ENCODE assay signal across 13 mouse cellular contexts in the genomic region with DNA sequence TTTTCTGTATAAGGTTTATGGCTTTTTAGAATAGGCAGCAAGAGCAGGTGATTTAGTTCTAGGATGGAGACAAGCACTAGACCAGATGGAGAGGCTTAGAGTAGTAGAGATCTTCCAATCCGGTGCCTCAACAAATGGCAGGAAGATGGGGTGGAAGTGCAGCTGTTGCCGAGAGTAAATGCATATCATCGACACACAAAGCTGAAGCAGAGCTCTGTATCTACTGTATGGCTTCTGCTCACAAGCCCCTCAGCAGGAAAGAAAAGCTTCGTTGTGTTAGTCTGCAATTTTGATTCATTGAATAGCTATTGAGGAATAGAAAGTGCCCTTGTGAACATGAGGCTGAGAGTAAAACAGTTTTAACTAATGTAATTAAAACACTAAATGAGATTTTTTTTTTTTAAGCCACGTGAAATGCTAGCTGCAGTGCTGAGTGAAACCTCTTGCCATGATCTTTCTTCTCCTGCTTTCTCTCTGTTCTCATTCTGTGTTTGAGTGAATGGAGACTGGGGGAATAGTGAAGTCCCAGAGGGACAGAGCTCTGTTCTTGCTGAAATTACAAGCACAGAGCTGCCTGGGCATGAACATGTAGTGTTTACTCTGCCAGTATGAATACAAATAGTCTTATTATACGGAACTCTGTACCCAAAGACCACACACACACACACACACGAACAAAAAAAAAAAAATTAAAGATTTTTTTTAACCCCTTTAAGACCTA.
DNase-seq lines count a peak whose midpoint lies in the region; ATAC-seq lines count a peak whose summit lies in the region.
"Had no signal": no experiment of that assay in that cellular context is flagged by ENCODE, and none has a peak within 500 bp of the region (broad histone marks: within the 10 kb centered on the region; RNA-seq: fewer than 3 reads in every experiment).

No protein-coding gene starts in this region.

- WGBS in embryonic facial prominence, embryonic 11.5 days, result 62% methylated on average over 7 of the region's 7 CpGs
- 78% methylated on average over 7 of the region's 7 CpGs for WGBS in embryonic facial prominence, embryonic 10.5 days
- WGBS in midbrain, embryonic 11.5 days, result 73% methylated on average over 7 of the region's 7 CpGs
- WGBS in midbrain, embryonic 10.5 days, result 83% methylated on average over 7 of the region's 7 CpGs
- 32% methylated on average over 7 of the region's 7 CpGs for WGBS in hindbrain, embryonic 13.5 days
- WGBS in neural tube, embryonic 14.5 days, result 34% methylated on average over 7 of the region's 7 CpGs

- ATAC-seq in embryonic facial prominence, embryonic 11.5 days (replicated peaks; ENCODE audit: insufficient number of reproducible peaks, low FRiP score, low TSS enrichment, low read depth), result no peak
- ATAC-seq in midbrain, embryonic 11.5 days (ENCODE audit: low FRiP score), result no peak
- ATAC-seq in hindbrain, embryonic 13.5 days (ENCODE audit: low FRiP score), result no peak
- ATAC-seq in neural tube, embryonic 14.5 days (ENCODE audit: low read depth), result no peak
- ATAC-seq: intestine, embryonic 16.5 days had no signal

- H3K27ac ChIP-seq in embryonic facial prominence, embryonic 11.5 days (replicated peaks; ENCODE audit: low read depth, low read length), result no peak overlapping the region
- no peak overlapping the region for H3K27ac ChIP-seq in embryonic facial prominence, embryonic 10.5 days (replicated peaks)
- peak overlapping the region; percentile 30 for H3K27ac ChIP-seq in midbrain, embryonic 11.5 days (ENCODE audit: low read depth, low read length)
- H3K27ac ChIP-seq in midbrain, embryonic 10.5 days (replicated peaks), result no peak overlapping the region; the same call in 1 of the 2 replicates
- H3K27ac ChIP-seq in hindbrain, embryonic 13.5 days, result peak overlapping the region; percentile 73
- peak overlapping the region; percentile 77 for H3K27ac ChIP-seq in neural tube, embryonic 14.5 days (ENCODE audit: low read depth, low read length)

- DNase-seq in embryonic facial prominence, embryonic 11.5 days (ENCODE audit: low spot score), result peak; percentile 8
- no peak for DNase-seq in embryonic facial prominence, embryonic 10.5 days (ENCODE audit: low spot score)
- DNase-seq in midbrain, embryonic 11.5 days (ENCODE audit: low spot score, missing footprints), result no peak
- DNase-seq in midbrain, embryonic 10.5 days (ENCODE audit: low spot score), result no peak
- no peak for DNase-seq in kidney, postnatal 10 days
- no peak for DNase-seq in adrenal gland, postnatal 4 days (ENCODE audit: low spot score in 2 of 2)
- DNase-seq: adrenal gland, postnatal 10 days; cerebellum, adult 11 months; lung, postnatal 36 days had no signal

- H3K36me3 ChIP-seq in embryonic facial prominence, embryonic 11.5 days (replicated peaks; ENCODE audit: control insufficient read depth, insufficient read depth, low read depth, low read length), result no peaks in the 10 kb centered on the region
- H3K36me3 ChIP-seq in embryonic facial prominence, embryonic 10.5 days (replicated peaks), result peaks cover 63% of the 10 kb centered on the region
- no peaks in the 10 kb centered on the region for H3K36me3 ChIP-seq in midbrain, embryonic 11.5 days (ENCODE audit: control insufficient read depth, insufficient read depth, low read length)
- H3K36me3 ChIP-seq in midbrain, embryonic 10.5 days, result peaks cover 49% of the 10 kb centered on the region
- H3K36me3 ChIP-seq in hindbrain, embryonic 13.5 days, result peaks cover 12% of the 10 kb centered on the region
- no peaks in the 10 kb centered on the region for H3K36me3 ChIP-seq in neural tube, embryonic 14.5 days (ENCODE audit: control insufficient read depth, insufficient read depth, low read length)

- no peak overlapping the region for H3K9ac ChIP-seq in embryonic facial prominence, embryonic 11.5 days (replicated peaks; ENCODE audit: low read length)
- no peak overlapping the region for H3K9ac ChIP-seq in midbrain, embryonic 11.5 days (ENCODE audit: low read length)
- H3K9ac ChIP-seq in hindbrain, embryonic 13.5 days, result no peak overlapping the region
- no peak overlapping the region for H3K9ac ChIP-seq in neural tube, embryonic 14.5 days (replicated peaks; ENCODE audit: low read depth, low read length)

- H3K4me2 ChIP-seq in embryonic facial prominence, embryonic 11.5 days (ENCODE audit: low read depth, low read length), result no peak overlapping the region
- H3K4me2 ChIP-seq in midbrain, embryonic 11.5 days, result no peak overlapping the region
- no peak overlapping the region for H3K4me2 ChIP-seq in hindbrain, embryonic 13.5 days
- no peak overlapping the region for H3K4me2 ChIP-seq in neural tube, embryonic 14.5 days (ENCODE audit: low read depth, low read length)
- H3K4me2 ChIP-seq: liver, embryonic 11.5 days had no signal

- H3K4me1 ChIP-seq in embryonic facial prominence, embryonic 11.5 days (ENCODE audit: control insufficient read depth, insufficient read depth, low read length), result no peaks in the 10 kb centered on the region
- H3K4me1 ChIP-seq in embryonic facial prominence, embryonic 10.5 days, result no peaks in the 10 kb centered on the region
- H3K4me1 ChIP-seq in midbrain, embryonic 11.5 days (ENCODE audit: control insufficient read depth, insufficient read depth, low read length), result no peaks in the 10 kb centered on the region
- no peaks in the 10 kb centered on the region for H3K4me1 ChIP-seq in midbrain, embryonic 10.5 days
- H3K4me1 ChIP-seq in hindbrain, embryonic 13.5 days (replicated peaks), result peaks cover 16% of the 10 kb centered on the region
- peaks cover 10% of the 10 kb centered on the region for H3K4me1 ChIP-seq in neural tube, embryonic 14.5 days (ENCODE audit: control insufficient read depth, insufficient read depth, low read length)

- no peaks in the 10 kb centered on the region for H3K9me3 ChIP-seq in embryonic facial prominence, embryonic 11.5 days (replicated peaks; ENCODE audit: control insufficient read depth, low read length)
- H3K9me3 ChIP-seq in embryonic facial prominence, embryonic 10.5 days, result no peaks in the 10 kb centered on the region
- no peaks in the 10 kb centered on the region for H3K9me3 ChIP-seq in midbrain, embryonic 11.5 days (ENCODE audit: control insufficient read depth, low read length)
- H3K9me3 ChIP-seq in midbrain, embryonic 10.5 days (replicated peaks), result no peaks in the 10 kb centered on the region
- H3K9me3 ChIP-seq in hindbrain, embryonic 13.5 days, result no peaks in the 10 kb centered on the region
- no peaks in the 10 kb centered on the region for H3K9me3 ChIP-seq in neural tube, embryonic 14.5 days (ENCODE audit: control insufficient read depth, low read length)

- H3K4me3 ChIP-seq in embryonic facial prominence, embryonic 11.5 days (ENCODE audit: low read depth, low read length), result no peak overlapping the region
- no peak overlapping the region for H3K4me3 ChIP-seq in embryonic facial prominence, embryonic 10.5 days
- no peak overlapping the region for H3K4me3 ChIP-seq in midbrain, embryonic 11.5 days (ENCODE audit: low read depth, low read length)
- no peak overlapping the region for H3K4me3 ChIP-seq in midbrain, embryonic 10.5 days
- no peak overlapping the region for H3K4me3 ChIP-seq in hindbrain, embryonic 13.5 days
- H3K4me3 ChIP-seq in neural tube, embryonic 14.5 days (ENCODE audit: low read depth, low read length), result no peak overlapping the region

- H3K27me3 ChIP-seq in embryonic facial prominence, embryonic 11.5 days (ENCODE audit: control insufficient read depth, insufficient read depth, low read length), result no peaks in the 10 kb centered on the region
- H3K27me3 ChIP-seq in embryonic facial prominence, embryonic 10.5 days (replicated peaks; ENCODE audit: low read depth, poor library complexity, severe bottlenecking), result no peaks in the 10 kb centered on the region
- no peaks in the 10 kb centered on the region for H3K27me3 ChIP-seq in midbrain, embryonic 11.5 days (ENCODE audit: control insufficient read depth, insufficient read depth, low read length)
- H3K27me3 ChIP-seq in midbrain, embryonic 10.5 days (ENCODE audit: low read depth, poor library complexity, severe bottlenecking), result no peaks in the 10 kb centered on the region
- no peaks in the 10 kb centered on the region for H3K27me3 ChIP-seq in hindbrain, embryonic 13.5 days
- H3K27me3 ChIP-seq in neural tube, embryonic 14.5 days (ENCODE audit: control insufficient read depth, insufficient read depth, low read length), result no peaks in the 10 kb centered on the region

Comparison
In these comparisons a context has a peak if more than half of its experiments do, and no peak if none do; other contexts are left out.
1. H3K27ac ChIP-seq: peak in midbrain, embryonic 11.5 days (single experiment), hindbrain, embryonic 13.5 days (single experiment) and neural tube, embryonic 14.5 days (single experiment); none in embryonic facial prominence, embryonic 11.5 days (single experiment), embryonic facial prominence, embryonic 10.5 days (single experiment) and midbrain, embryonic 10.5 days (single experiment).